Mouse (Mus musculus): ENCODE measurements at regions not wholly inside any gene's neighbourhood (a gene's known extent, or its start where the extent isn't known, plus 50 kb on each side); places are given as distances from the start of the nearest gene placed in this dataset.

DNA sequence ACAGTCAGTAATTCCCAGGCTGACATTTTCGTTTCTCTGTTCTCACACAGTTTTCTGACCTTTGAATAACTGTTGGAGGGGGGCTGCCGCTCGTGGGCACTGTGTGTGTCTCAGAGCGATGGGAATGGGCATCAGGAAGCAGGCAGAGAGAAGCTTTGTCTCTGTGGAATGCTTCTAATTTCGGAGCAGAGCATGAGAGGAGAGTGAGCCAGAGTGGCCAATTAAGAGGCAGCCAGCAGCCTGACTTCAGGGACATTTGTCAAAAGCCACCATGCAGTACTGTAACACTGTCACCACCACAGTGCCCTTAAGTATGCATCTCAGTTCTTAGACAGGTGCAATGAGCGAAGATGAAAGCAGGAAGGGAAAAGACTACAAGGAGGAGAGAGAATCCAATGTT, 592.1 kb downstream of the Dcdc2c start:
- H3K4me3 ChIP-seq (replicated peaks; ENCODE audit: insufficient read depth, low read depth, low read length) = no peak overlapping the region
- H3K27ac ChIP-seq (ENCODE audit: insufficient read depth, low read length) = no peak overlapping the region
- H3K27me3 ChIP-seq (ENCODE audit: control insufficient read depth, insufficient read depth, low read length) = no peaks in the 10 kb centered on the region
- WGBS = 31% methylated on average over 6 of the region's 6 CpGs
- H3K4me1 ChIP-seq (ENCODE audit: control insufficient read depth, insufficient read depth, low read length) = no peaks in the 10 kb centered on the region
- no peak for DNase-seq
- TF ChIP-seq CTCF (IDR thresholded peaks at IDR 0.05; ENCODE audit: borderline replicate concordance, insufficient read depth, low read depth, low read length) (no peak), POLR2A (IDR thresholded peaks at IDR 0.05; ENCODE audit: borderline replicate concordance, insufficient read depth, low read length) (no peak)

DNA sequence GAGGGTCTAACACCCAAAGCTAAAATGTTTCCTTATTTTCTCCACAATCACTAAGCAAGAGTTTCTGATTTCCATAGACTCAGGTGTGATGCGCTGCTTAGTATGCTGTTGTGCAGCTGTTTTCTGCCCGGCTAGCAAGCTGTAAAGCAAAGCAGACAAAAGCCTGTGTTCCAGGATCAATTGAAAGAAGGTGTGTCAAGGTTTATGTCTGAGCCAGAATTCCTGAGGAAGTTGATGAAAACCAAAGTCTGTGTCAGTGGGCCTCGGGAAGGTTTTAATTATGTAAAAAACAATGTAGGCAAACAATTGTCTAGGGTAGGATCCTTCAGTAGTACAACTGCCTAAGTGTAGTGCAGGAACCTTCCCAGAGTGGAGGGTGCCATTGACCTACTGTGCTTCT, 604.6 kb downstream of the Dcdc2c start:
- no peak for TF ChIP-seq CTCF (IDR thresholded peaks at IDR 0.05; ENCODE audit: borderline replicate concordance, insufficient read depth, low read depth, low read length)
- no peak for TF ChIP-seq POLR2A (IDR thresholded peaks at IDR 0.05; ENCODE audit: borderline replicate concordance, insufficient read depth, low read length)
- no peak for DNase-seq
- Histone ChIP-seq H3K27ac (ENCODE audit: insufficient read depth, low read length) (no peak overlapping the region), H3K4me3 (replicated peaks; ENCODE audit: insufficient read depth, low read depth, low read length) (no peak overlapping the region), H3K27me3 (ENCODE audit: control insufficient read depth, insufficient read depth, low read length) (no peaks in the 10 kb centered on the region), H3K4me1 (ENCODE audit: control insufficient read depth, insufficient read depth, low read length) (no peaks in the 10 kb centered on the region)
- WGBS = 77% methylated on average over 3 of the region's 3 CpGs

DNA sequence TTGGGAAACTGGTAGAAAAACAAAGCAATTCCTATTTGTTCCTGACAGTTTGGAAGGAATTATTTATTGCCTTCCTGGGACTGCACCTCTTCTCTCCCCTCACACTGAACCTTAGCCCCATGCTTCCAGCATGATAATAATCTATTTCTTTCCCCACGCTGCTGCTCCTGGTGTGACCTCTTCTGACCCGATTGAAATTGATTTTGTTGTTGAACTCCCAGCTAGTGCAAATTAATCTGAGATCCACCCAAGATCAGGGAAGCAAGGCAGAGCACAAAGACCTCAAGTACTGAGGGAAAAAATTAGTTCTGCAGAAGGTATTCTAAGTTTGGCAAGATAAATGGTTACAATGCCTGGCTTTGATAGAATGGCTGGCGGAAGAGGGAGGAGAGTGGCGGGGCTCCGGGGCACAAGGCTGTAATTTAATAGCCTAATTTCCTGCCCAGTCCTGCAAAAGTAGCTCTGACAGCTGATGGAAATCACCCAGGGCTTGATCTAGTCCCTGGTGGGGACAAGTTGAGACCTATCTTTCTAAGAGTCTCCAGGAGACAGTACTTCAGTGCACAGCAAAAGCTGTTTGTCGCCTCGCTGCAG, 604.6 kb upstream of the Sox11 start:
- Histone ChIP-seq H3K4me3 (replicated peaks; ENCODE audit: insufficient read depth, low read depth, low read length) (no peak overlapping the region), H3K4me1 (ENCODE audit: control insufficient read depth, insufficient read depth, low read length) (no peaks in the 10 kb centered on the region), H3K27me3 (ENCODE audit: control insufficient read depth, insufficient read depth, low read length) (no peaks in the 10 kb centered on the region), H3K27ac (ENCODE audit: insufficient read depth, low read length) (no peak overlapping the region)
- DNase-seq = no peak
- no peak for TF ChIP-seq POLR2A (IDR thresholded peaks at IDR 0.05; ENCODE audit: borderline replicate concordance, insufficient read depth, low read length)
- WGBS = 58% methylated on average over 7 of the region's 7 CpGs

DNA sequence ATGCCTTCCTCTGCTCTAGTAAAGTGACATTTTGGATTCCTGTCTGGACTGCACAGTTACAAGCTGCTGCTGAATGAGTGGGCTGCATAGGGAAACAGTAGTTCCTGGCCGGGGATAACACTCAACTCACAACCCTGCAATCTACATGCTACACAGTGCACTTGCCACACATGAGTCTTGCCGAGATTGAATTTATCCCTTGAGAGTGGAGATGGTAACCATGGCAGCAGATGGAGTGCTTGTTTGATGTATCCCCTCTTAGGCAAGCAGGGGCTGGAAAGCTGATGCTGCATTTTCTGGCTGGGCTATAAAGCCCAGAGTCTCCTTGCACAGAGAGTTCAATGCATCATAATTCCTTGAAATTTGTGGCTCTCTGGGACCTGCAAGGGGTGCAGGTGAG, 603.0 kb upstream of the Sox11 start:
- Histone ChIP-seq H3K27ac (ENCODE audit: insufficient read depth, low read length) (no peak overlapping the region), H3K4me3 (replicated peaks; ENCODE audit: insufficient read depth, low read depth, low read length) (no peak overlapping the region), H3K4me1 (ENCODE audit: control insufficient read depth, insufficient read depth, low read length) (no peaks in the 10 kb centered on the region), H3K27me3 (ENCODE audit: control insufficient read depth, insufficient read depth, low read length) (no peaks in the 10 kb centered on the region)
- TF ChIP-seq CTCF (IDR thresholded peaks at IDR 0.05; ENCODE audit: borderline replicate concordance, insufficient read depth, low read depth, low read length) (no peak), POLR2A (IDR thresholded peaks at IDR 0.05; ENCODE audit: borderline replicate concordance, insufficient read depth, low read length) (no peak)
- no peak for DNase-seq
- WGBS = 18% methylated on average over 2 of the region's 2 CpGs

DNA sequence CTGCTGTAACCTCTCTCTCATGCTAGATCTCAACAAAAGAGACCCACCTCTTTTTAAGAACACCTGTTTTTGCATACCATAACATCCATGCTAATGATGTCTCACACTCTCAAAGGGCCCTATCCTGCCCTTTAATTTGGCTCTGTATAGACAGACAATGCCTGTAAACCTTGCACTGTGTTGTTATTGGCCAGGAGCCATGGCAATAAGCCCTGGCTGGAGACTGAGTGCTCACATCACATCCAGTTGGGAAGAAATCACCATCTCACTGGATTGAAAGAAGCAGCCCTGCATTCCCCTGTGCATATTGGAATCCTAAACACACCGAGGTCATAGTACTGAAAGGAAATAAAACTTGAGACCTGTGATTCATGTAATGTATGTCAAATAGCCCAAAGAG, 598.7 kb upstream of the Sox11 start:
- 29% methylated on average over 1 of the region's 1 CpGs for WGBS
- H3K27me3 ChIP-seq (ENCODE audit: control insufficient read depth, insufficient read depth, low read length) = no peaks in the 10 kb centered on the region
- no peak overlapping the region for H3K27ac ChIP-seq (ENCODE audit: insufficient read depth, low read length)
- DNase-seq = no peak
- no peak overlapping the region for H3K4me3 ChIP-seq (replicated peaks; ENCODE audit: insufficient read depth, low read depth, low read length)
- TF ChIP-seq POLR2A (IDR thresholded peaks at IDR 0.05; ENCODE audit: borderline replicate concordance, insufficient read depth, low read length) (no peak), CTCF (IDR thresholded peaks at IDR 0.05; ENCODE audit: borderline replicate concordance, insufficient read depth, low read depth, low read length) (no peak)
- no peaks in the 10 kb centered on the region for H3K4me1 ChIP-seq (ENCODE audit: control insufficient read depth, insufficient read depth, low read length)

DNA sequence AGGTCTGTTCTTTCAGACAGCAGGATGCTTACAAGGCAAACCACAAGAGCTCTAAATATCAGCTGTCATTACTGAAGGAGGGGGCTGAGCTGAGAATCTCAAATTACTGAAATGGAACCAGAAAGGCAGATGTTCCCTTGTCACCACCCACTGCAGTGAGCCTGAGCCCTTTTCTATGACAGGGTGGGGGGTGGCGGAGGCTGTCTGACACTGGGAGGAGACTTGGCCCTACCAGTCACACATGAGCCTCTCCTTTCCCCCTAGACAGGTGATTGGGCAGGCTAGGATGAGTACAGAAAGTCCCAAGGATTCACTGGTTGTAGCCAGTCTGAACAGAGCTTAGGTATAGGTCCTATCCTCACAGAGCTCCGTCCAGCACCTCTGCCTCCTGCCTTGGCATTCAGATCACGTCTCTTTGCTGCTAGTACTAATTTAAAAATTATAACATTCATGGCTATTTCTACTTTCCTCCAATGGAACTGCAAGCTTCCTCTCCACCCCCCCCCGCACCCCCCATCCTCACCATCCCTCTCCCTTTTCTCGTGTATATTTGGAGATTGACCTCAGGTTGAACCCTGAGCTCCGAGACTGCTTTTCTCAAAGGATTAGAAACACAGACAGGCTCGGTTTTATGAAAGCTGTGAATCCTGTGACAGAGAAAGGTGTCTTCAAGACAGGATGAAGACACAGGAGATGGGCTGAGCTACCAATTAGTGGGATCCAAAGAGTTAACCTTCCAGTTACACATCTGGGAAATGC, 590.2 kb upstream of the Sox11 start:
- Histone ChIP-seq H3K4me1 (ENCODE audit: control insufficient read depth, insufficient read depth, low read length) (no peaks in the 10 kb centered on the region), H3K4me3 (replicated peaks; ENCODE audit: insufficient read depth, low read depth, low read length) (no peak overlapping the region), H3K27me3 (ENCODE audit: control insufficient read depth, insufficient read depth, low read length) (no peaks in the 10 kb centered on the region), H3K27ac (ENCODE audit: insufficient read depth, low read length) (no peak overlapping the region)
- 49% methylated on average over 7 of the region's 7 CpGs for WGBS
- no peak for DNase-seq
- no peak for TF ChIP-seq CTCF (IDR thresholded peaks at IDR 0.05; ENCODE audit: borderline replicate concordance, insufficient read depth, low read depth, low read length)
- no peak for TF ChIP-seq POLR2A (IDR thresholded peaks at IDR 0.05; ENCODE audit: borderline replicate concordance, insufficient read depth, low read length)

DNA sequence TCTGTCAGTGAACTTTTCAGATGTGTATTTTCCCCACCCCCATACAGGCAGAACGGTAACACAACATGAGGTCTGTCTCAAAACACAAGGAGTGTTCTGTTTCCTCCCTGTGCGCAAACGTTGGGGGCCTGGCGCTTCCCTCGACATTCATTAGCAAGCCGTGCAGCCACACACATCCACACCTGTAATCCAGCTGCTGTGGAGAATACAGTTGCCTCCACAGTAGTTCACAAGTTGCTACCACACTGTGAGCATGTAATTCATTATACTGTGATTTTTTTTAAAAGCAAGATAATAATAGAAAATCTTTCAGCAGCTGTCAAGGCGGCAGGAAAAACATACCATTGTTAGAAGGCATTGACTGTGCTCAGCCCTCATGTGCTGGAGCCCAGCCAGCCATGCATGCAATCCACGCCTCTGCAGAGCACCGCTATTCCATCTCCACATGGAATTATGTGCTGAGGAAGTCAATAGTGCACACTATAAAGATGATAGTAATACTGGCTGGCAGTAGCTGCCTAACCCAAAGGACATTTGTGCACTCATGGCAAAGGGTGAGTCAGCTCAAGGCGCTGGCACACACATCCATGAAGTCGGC, 586.1 kb upstream of the Sox11 start:
- Histone ChIP-seq H3K27me3 (ENCODE audit: control insufficient read depth, insufficient read depth, low read length) (no peaks in the 10 kb centered on the region), H3K27ac (ENCODE audit: insufficient read depth, low read length) (no peak overlapping the region), H3K4me3 (replicated peaks; ENCODE audit: insufficient read depth, low read depth, low read length) (no peak overlapping the region), H3K4me1 (ENCODE audit: control insufficient read depth, insufficient read depth, low read length) (no peaks in the 10 kb centered on the region)
- no peak for DNase-seq
- TF ChIP-seq CTCF (IDR thresholded peaks at IDR 0.05; ENCODE audit: borderline replicate concordance, insufficient read depth, low read depth, low read length) (no peak), POLR2A (IDR thresholded peaks at IDR 0.05; ENCODE audit: borderline replicate concordance, insufficient read depth, low read length) (no peak)
- WGBS = 11% methylated on average over 11 of the region's 11 CpGs

DNA sequence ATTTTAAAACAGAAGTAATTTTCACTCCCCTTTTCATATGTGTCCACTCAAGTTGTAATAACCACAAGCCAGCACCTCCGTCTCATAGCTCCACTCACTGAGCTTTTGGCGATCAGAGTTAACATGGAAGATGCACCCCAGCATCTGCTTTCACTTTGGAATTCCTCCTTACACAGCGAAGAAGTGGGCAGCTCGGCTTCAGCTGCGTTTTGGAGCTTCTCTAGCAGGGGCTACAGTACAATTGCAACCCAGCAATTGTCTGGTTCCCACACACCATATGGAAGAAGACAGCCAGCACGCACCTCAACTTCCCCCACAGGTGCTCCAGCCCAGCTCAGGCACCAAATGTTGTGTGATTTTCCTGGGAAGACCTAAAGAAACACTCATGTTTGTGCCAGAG, 584.4 kb upstream of the Sox11 start:
- TF ChIP-seq CTCF (IDR thresholded peaks at IDR 0.05; ENCODE audit: borderline replicate concordance, insufficient read depth, low read depth, low read length) (no peak), POLR2A (IDR thresholded peaks at IDR 0.05; ENCODE audit: borderline replicate concordance, insufficient read depth, low read length) (no peak)
- 89% methylated on average over 6 of the region's 6 CpGs for WGBS
- DNase-seq = no peak
- Histone ChIP-seq H3K4me3 (replicated peaks; ENCODE audit: insufficient read depth, low read depth, low read length) (no peak overlapping the region), H3K27ac (ENCODE audit: insufficient read depth, low read length) (no peak overlapping the region), H3K4me1 (ENCODE audit: control insufficient read depth, insufficient read depth, low read length) (no peaks in the 10 kb centered on the region), H3K27me3 (ENCODE audit: control insufficient read depth, insufficient read depth, low read length) (no peaks in the 10 kb centered on the region)
